Mouse (Mus musculus) layer of hippocampus, adult 9-10 months (tissue): ENCODE data around the gene Bcas3.
"Not testable (repeated sequence)": the region's sequence is repeated elsewhere in the genome, so short reads cannot be mapped to it uniquely, and the experiment has no call there.

Experiments
- DNase-seq: peaks from one replicate; pipeline ENCODE4 v3.0.0; 2022; ENCODE audit warnings: low spot score

Gene Bcas3

DNA sequence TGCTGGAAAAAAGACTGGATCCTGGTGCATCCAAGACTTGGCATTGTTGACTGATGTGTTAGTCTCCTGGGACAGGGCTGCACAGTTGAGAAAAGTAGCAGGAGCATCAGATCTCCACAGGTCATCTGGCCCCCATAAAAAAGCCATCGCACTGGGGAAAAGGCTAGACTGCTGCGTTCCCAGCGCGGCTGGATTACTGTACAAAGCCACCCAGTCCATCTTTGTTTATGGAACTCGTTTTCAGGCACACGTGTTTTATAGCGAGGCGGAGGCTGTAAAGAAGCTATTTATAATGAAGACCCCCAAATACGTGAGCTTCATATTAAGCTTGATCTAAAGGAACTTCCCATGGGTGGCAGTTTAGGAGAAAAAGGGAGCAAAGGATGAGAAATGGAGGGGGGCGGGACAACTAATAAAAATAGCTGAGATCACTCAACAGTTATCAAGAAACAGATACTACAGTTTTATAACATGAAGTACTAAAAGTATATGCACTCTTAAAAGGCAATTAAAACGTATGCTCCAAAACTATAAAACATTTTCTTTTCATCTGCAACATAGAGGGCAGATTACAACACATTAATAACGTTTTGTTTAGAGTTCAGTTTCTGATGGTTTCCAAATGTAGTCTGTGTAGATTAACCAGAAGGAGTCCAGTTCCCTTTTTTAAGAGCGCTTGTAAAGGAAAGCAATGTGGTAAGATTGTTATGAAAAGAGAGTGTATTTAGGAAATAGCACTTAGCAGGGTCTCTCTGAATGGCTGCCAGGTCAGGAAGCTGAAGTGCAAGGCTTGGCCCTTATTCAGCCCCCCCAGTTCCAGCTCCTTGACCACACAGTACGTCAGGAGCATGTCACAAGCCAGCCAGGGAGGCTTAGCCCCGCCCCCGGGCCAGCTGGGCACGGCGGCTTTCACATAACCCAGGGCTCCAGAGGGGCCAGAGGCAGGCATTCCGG, 360.2 kb downstream of the Bcas3 start:
- DNase-seq = no peak

DNA sequence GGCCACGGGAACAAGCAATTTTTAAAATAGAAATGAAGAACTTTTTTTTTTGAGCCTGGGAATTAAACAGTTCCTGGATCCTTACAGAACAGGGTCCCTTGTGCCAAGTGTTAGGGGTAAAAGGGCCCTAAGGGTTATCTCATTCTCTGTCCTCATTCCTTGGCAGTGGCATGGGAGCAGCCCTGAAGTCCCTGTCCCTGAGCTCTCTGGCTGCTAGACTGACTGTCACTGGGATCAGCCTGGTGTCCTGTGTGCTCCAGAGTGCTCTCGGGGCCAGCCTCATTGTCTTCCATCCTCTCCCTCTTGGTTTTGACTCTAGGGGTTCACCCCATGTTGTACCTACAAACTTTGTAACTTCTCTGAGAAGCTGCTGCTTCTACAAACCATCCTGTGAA, 360.8 kb downstream of the Bcas3 start:
- no peak for DNase-seq

GRCm38 (mm10) chr11:85714312-85714931, 361.5 kb downstream of the Bcas3 start:
- no peak for DNase-seq

DNA sequence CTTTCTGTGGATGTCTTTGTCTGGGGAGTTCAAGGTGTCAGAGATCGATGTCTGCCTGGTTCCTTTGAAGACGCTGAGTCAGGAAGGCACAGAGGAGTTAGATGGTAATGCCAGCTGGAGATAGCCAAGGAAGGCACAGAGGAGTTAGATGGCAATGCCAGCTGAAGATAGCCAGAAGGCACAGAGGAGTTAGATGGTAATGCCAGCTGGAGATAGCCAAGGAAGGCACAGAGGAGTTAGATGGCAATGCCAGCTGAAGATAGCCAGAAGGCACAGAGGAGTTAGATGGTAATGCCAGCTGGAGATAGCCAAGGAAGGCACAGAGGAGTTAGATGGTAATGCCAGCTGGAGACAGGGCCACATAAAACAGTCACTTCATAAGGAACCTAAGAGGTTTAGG, 363.8 kb downstream of the Bcas3 start:
- DNase-seq = not testable (repeated sequence)

DNA sequence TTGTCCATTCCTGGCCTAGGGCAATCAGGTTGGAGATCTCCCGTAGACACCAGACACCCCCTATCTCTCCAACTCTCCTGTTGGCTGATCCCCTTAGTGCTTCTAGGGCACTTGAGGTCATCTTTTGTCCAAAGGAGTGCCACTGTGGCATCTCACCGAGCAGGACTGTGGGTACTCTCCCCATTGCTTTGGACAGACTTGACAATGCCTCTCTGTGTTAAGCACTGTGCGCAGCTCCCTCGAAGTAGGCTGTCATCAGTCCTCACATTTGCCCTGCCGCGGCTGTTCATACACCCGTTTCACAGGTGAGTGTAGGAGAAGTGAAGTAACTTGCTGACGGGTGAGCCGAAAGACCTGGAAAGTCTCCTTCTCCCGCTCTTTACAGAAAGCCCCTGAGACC, 366.1 kb downstream of the Bcas3 start:
- no peak for DNase-seq

GRCm38 (mm10) chr11:85719766-85720165, 366.8 kb downstream of the Bcas3 start:
- DNase-seq = no peak

DNA sequence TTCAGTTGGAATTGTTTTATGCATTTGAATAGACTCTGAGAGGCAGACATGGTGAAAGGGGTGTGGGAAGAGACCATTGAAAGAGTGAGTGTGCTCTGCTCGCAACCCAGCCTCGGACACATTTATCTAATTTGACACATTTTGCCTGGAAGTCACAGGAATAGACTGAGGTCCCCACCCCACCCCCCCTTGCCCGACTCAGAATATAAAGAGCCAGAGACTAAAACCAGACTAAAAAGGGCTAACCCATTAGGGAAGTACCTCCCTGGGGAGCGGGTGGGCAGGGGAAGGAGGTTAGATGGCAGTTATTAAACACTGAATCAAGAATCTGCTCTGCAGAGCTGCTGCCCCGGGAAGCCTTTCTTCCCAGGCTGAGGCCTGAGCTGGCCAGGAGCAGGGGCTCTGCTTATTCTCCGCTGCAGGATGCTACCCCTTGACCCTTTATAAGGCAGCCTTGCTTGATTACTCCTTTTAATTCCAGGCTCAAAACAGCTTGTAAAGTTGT, 367.4 kb downstream of the Bcas3 start:
- DNase-seq = no peak

DNA sequence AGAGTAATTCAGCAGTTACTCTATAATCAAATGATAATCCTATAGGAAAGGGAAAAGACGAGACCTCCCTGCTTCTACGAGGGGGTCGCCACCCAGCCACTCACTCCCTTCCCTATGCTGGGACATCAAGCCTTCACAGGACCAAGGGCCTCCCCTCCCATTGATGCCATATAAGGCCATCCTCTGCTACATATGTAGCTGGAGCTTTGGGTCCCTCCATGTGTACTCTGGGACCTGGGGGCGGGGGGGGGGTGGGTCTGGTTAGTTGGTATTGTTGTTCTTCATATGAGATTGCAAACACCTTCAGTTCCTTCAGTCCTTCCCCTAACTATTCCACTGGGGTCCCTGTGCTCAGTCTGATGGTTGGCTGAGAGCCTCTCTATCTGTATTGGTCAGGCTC, 369.0 kb downstream of the Bcas3 start:
- DNase-seq = no peak

GRCm38 (mm10) chr11:85724159-85724558, 371.2 kb downstream of the Bcas3 start:
- DNase-seq = no peak

DNA sequence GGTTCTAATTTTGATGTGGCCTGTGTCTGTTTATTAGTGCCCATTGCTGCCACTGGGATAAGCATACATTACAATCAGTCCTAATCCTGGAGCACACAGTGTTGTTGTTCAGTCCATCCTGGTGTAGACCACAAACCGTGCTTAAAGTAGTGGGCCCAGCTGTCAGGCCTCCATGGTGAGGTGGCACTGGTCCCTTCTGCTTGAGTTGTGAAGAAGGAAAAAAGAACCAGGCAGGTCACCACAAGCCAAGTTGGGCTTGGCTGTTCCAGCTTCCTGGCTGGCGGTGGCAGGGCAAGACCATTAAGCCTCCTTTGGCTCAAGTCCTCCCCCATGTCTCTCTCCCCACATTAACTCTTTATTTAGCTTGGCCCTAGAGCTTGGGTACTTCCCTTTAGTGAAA, 376.8 kb downstream of the Bcas3 start:
- DNase-seq = no peak

DNA sequence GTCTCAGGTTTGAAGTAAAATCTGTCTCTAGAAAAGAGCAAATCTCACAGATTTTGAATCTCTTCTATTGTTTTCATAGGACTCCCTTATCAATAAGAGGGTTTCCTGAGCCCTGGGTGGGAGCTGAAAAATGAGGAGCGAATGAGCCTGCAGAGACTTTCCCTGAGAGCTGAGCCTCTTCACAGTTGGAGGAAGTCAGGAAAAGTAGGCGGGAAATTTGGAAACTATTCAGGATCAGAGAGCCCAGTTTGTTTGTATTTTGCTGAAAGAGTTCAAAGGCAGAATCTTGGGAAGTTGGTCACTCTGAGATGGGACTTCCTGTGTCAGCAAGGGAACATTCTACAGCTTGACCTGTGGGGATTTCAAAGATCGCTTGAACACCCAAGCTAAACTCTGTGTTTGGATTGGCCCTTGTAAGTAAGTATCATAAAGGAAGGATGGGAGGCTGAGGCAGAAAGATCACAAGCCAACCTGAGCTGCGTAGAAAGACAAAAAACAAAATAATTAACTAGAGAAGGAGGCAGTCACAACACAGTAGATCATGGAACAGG, 379.6 kb downstream of the Bcas3 start:
- DNase-seq = no peak

GRCm38 (mm10) chr11:85733577-85733976, 380.6 kb downstream of the Bcas3 start:
- DNase-seq = no peak

DNA sequence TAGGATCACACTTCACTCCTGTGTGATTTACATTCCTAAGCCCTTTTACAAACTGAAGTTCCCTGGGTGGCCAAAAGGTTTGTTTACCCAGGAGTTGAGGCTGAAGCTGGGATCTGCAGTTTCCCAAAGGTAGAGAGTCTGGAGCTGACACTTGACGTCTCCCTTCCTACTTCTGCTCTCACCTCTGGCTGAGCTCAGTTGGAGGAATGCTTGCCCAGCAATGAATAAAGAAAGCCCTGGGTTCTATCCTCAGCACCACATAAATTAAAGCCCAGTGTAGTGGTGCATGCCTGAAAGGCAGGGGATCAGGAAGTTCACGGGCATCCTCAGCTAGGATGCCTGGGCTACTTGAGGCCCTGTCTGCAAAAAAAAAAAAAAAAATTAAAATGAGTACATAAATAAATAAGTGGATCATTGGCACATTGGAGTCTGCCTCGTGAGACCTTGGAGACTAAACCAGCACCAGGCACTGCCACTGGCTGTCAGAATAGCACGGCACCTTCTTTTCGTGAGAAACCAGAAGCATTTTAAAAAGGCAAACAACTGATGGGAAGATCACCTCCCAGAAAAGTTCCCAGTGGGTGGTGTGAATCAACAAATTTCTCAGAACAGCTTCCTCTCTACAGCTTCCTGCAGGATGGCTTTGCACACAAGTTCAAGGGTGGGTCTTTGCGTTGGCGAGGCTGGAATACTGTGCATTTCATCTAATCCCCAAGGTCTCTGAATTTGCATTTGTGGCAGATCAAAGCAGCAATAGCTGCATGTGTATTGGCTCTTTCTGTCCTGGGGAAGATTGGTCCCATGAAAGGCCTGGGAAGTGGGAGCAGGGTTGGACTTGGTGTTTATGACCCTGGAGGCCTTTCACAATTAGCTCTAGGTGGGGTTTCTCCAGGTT, 381.6 kb downstream of the Bcas3 start:
- DNase-seq = no peak

DNA sequence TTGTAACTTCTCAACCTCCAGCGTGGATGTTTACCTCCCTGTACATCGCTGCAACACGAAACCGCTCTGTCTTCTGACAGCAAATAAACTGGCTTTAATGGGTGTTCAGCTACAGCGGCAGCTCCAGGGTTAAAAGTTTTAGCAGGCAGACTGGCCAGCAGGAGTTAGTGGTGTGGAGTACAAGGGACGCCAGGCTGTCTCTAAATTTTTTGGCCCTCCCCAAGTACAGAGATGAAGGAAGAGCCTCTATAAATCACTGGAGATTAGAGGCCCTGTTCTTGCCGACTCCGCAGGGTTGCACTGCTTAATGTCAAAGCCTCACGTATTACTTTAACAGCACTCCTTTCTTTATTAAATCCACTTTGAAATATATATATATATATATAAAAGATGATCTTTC, 384.3 kb downstream of the Bcas3 start:
- DNase-seq = no peak

- DNase-seq = no peak
These were observed 384.9 kb downstream of the Bcas3 start for GRCm38 (mm10) chr11:85737893-85738292.

- no peak for DNase-seq
These were observed 385.6 kb downstream of the Bcas3 start for GRCm38 (mm10) chr11:85738585-85738984.

DNA sequence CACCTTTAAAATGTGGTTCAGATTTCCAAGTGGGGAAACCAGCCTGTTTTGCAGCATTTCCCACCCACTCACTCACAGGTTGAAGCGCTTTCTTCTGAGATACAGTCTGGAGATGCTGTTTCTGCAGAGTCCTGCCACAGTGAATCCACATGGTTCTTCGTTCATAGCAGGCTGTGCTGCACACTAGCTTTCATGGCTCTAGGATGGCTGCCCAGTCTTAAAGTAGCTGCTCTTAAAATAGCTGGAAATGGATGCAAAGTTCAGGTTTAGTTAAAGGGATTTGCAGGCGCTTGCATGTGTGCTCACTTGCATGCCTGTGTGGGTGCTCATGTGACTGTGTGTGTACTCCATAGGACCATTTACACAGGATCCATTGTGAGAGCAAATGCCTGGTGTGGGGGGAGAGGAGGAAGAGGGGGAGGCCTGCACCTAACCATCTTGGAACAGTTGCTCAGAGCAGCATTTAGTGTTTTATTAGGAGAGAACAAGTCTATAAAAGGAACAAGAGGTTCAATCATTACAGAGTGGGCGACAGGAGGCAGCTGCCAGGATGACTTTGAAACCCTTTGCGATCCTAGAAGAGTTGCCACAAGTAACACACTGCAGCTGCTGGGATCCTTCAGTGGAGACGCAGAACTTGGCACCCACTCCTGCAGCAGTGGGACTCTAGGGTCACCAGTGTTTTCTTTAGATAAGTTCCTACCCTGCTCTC, 386.5 kb downstream of the Bcas3 start:
- no peak for DNase-seq

- no peak for DNase-seq
These were observed 393.4 kb downstream of the Bcas3 start for GRCm38 (mm10) chr11:85746373-85746772.

DNA sequence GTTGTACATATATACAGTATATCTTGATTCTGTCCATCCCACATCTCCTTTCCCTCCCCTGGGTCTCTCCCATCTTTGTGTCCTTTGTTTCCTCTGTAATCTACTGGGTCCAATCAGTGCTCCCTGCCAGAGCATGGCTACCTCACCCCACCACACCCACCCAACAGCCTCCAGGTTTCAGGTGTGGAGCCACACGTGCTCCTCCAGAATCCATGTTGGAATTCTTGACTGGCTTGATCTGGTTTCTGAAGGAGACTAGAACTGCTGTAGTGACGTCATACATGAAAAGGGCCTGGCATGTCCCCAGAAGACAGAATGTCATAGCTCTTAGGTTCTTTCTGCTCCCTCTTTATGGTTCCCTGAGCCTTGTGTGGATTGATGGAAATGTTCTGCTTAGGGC, 395.9 kb downstream of the Bcas3 start:
- no peak for DNase-seq

- DNase-seq = no peak
These were observed 398.2 kb downstream of the Bcas3 start for GRCm38 (mm10) chr11:85751171-85751570.
